In the genomic region with DNA sequence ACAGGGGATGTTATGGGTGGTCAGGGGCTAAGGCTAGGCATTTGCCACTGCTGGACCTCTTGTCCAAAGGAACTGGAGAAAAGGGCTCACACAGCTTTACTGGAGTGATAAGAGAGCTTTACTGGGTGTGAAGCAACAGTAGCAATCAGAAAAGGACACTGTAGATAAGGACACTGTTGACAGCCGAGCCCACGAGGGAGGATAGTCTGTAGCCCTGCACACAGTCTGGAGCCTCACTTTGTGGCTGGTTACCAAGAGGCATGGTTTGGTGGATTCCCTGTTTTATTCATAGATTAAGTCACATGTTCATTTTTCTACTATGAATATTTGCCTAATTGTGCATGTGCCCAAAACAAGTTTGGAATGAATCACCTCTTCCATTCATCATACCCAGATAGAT, we compare ENCODE assay signal across 20 mouse cellular contexts. TPM values are rescaled to one million over a fixed set of nuclear protein-coding genes. Genes with fewer than 3 reads are reported as not detected.
A peak's percentile ranks its signal among the peaks of the same experiment; 100 is the strongest.
DNase-seq lines count a peak whose midpoint lies in the region; ATAC-seq and TF ChIP-seq lines count a peak whose summit lies in the region.
"Had no signal": no experiment of that assay in that cellular context is flagged by ENCODE, and none has a peak within 500 bp of the region (broad histone marks: within the 10 kb centered on the region; RNA-seq: fewer than 3 reads in every experiment).

No protein-coding gene starts in this region.

- no peak overlapping the region for H3K9ac ChIP-seq in liver, embryonic 11.5 days (ENCODE audit: low read depth, low read length)
- H3K9ac ChIP-seq in lung, postnatal 0 days (replicated peaks; ENCODE audit: low read depth) = no peak overlapping the region
- H3K9ac ChIP-seq: forebrain, embryonic 13.5 days had no signal

- no peaks in the 10 kb centered on the region for H3K27me3 ChIP-seq in liver, embryonic 11.5 days (replicated peaks; ENCODE audit: control insufficient read depth, insufficient read depth, low read length)
- no peaks in the 10 kb centered on the region for H3K27me3 ChIP-seq in lung, postnatal 0 days (replicated peaks; ENCODE audit: insufficient read depth, low read length)

- H3K9me3 ChIP-seq in liver, embryonic 11.5 days (ENCODE audit: control insufficient read depth, low read length) = no peaks in the 10 kb centered on the region
- H3K9me3 ChIP-seq in lung, postnatal 0 days (ENCODE audit: low read length) = no peaks in the 10 kb centered on the region
- H3K9me3 ChIP-seq: forebrain, embryonic 13.5 days had no signal

- H3K36me3 ChIP-seq in liver, embryonic 11.5 days (ENCODE audit: control insufficient read depth, insufficient read depth, low read length) = no peaks in the 10 kb centered on the region
- no peaks in the 10 kb centered on the region for H3K36me3 ChIP-seq in lung, postnatal 0 days (ENCODE audit: insufficient read depth, low read length)

- TF ChIP-seq EP300 in lung, postnatal 0 days (IDR thresholded peaks at IDR 0.05) = no peak

- peak; percentile 90 for ATAC-seq in liver, embryonic 11.5 days (replicated peaks; ENCODE audit: low FRiP score)
- ATAC-seq in megakaryocyte, adult 5-6 weeks (ENCODE audit: poor library complexity, severe bottlenecking) = peak; percentile 45; the same call in 1 of the 2 replicates
- no peak for ATAC-seq in lung, postnatal 0 days
- ATAC-seq: forebrain, embryonic 13.5 days had no signal

- 0 out of 2 replicates have a peak overlapping the region, but pooled peaks have one; percentile 13 for H3K27ac ChIP-seq in liver, embryonic 11.5 days (ENCODE audit: low read depth, low read length)
- H3K27ac ChIP-seq in lung, postnatal 0 days (ENCODE audit: low read length) = no peak overlapping the region
- H3K27ac ChIP-seq: forebrain, embryonic 13.5 days; layer of hippocampus, adult 2 months; left cerebral cortex, adult 2 months had no signal

- peaks cover 24% of the 10 kb centered on the region for H3K4me1 ChIP-seq in liver, embryonic 11.5 days (replicated peaks; ENCODE audit: control insufficient read depth, insufficient read depth, low read length)
- no peaks in the 10 kb centered on the region for H3K4me1 ChIP-seq in lung, postnatal 0 days (ENCODE audit: insufficient read depth, low read depth, low read length)
- H3K4me1 ChIP-seq: forebrain, embryonic 13.5 days had no signal

- TF ChIP-seq CTCF in lung, postnatal 0 days (IDR thresholded peaks at IDR 0.05) = no peak

- peak; percentile 20 for DNase-seq in Muller cell, postnatal 12 days (ENCODE audit: inconsistent ontology term)
- DNase-seq in c-Kit-positive CD71-positive TER-119-positive erythroid progenitor cells, embryonic 14.5 days (ENCODE audit: low spot score) = peak; percentile 68
- no peak for DNase-seq in liver, embryonic 11.5 days (ENCODE audit: low spot score)
- DNase-seq in lung, postnatal 0 days (ENCODE audit: low spot score) = no peak
- DNase-seq in right cerebral cortex, postnatal 10 days (ENCODE audit: low spot score in 2 of 2) = no peak
- DNase-seq in adrenal gland, postnatal 25 days = no peak
- DNase-seq: adrenal gland, postnatal 36 days; cerebellum, adult 2 months; cerebellum, postnatal 36 days; gastrocnemius, postnatal 25 days; kidney, adult 8-10 months; kidney, postnatal 14 days; lung, adult 2 months; lung, postnatal 36 days; spleen, adult 18-20 months had no signal

- peak overlapping the region; percentile 33 for H3K4me2 ChIP-seq in liver, embryonic 11.5 days
- H3K4me2 ChIP-seq in lung, postnatal 0 days (replicated peaks; ENCODE audit: low read depth, low read length) = no peak overlapping the region
- H3K4me2 ChIP-seq: forebrain, embryonic 13.5 days; midbrain, embryonic 11.5 days had no signal

- WGBS in liver, embryonic 11.5 days = 15% methylated on average over 2 of the region's 2 CpGs
- WGBS in lung, postnatal 0 days = 27% methylated on average over 2 of the region's 2 CpGs

- 0 out of 2 replicates have a peak overlapping the region, but pooled peaks have one; percentile 10 for H3K4me3 ChIP-seq in liver, embryonic 11.5 days (ENCODE audit: low read depth, low read length)
- no peak overlapping the region for H3K4me3 ChIP-seq in lung, postnatal 0 days (ENCODE audit: low read depth, low read length)
- H3K4me3 ChIP-seq: forebrain, embryonic 13.5 days; layer of hippocampus, adult 2 months; left cerebral cortex, adult 2 months had no signal

RNA-seq across cellular contexts. Expression of a gene that starts 11.8 kb away (rescaled TPM):
- 516 and 536 TPM in 2 replicates for polyA plus RNA-seq in liver, embryonic 11.5 days (2014; fragmentation: Nextera tagmentation; extraction: Ambion mirVana)
- 104 and 111 TPM in 2 replicates for total RNA-seq in megakaryocyte, adult 5-6 weeks (2015)
- 138 and 139 TPM in 2 replicates for total RNA-seq in megakaryocyte, adult 5-6 weeks (2017)
- 56.1 and 63.8 TPM in 2 replicates for polyA plus RNA-seq in lung, postnatal 0 days (2015; fragmentation: Nextera tagmentation; extraction: Ambion mirVana)
- total RNA-seq in adrenal gland, postnatal 25 days (2021) = 104 and 124 TPM in 2 replicates

RNA-seq across cellular contexts. Expression of a gene that starts 21.9 kb away (rescaled TPM):
- 184 and 188 TPM in 2 replicates for polyA plus RNA-seq in liver, embryonic 11.5 days (2014; fragmentation: Nextera tagmentation; extraction: Ambion mirVana)
- total RNA-seq in megakaryocyte, adult 5-6 weeks (2015) = 132 and 136 TPM in 2 replicates
- total RNA-seq in megakaryocyte, adult 5-6 weeks (2017) = 85.6 and 92.9 TPM in 2 replicates
- polyA plus RNA-seq in lung, postnatal 0 days (2015; fragmentation: Nextera tagmentation; extraction: Ambion mirVana) = 97.9 and 100 TPM in 2 replicates
- 319 and 388 TPM in 2 replicates for total RNA-seq in adrenal gland, postnatal 25 days (2021)

RNA-seq across cellular contexts. Expression of a gene that starts 32.6 kb away (rescaled TPM):
- polyA plus RNA-seq in liver, embryonic 11.5 days (2014; fragmentation: Nextera tagmentation; extraction: Ambion mirVana) = 0.78 and 0.81 TPM in 2 replicates
- total RNA-seq in megakaryocyte, adult 5-6 weeks (2015) = not detected in 2 replicates
- not detected in 2 replicates for total RNA-seq in megakaryocyte, adult 5-6 weeks (2017)
- 0.80 and 0.88 TPM in 2 replicates for polyA plus RNA-seq in lung, postnatal 0 days (2015; fragmentation: Nextera tagmentation; extraction: Ambion mirVana)
- total RNA-seq in adrenal gland, postnatal 25 days (2021) = 5.0 and 5.3 TPM in 2 replicates

Comparison
In these comparisons a context has a peak if more than half of its experiments do, and no peak if none do; other contexts are left out.
1. DNase-seq: peak in Muller cell, postnatal 12 days (single experiment) and c-Kit-positive CD71-positive TER-119-positive erythroid progenitor cells, embryonic 14.5 days (single experiment); none in liver, embryonic 11.5 days (single experiment), lung, postnatal 0 days (single experiment), right cerebral cortex, postnatal 10 days (0 of 2) and adrenal gland, postnatal 25 days (single experiment).